1 mouse cellular context compared by ENCODE assay signal in the genomic region with DNA sequence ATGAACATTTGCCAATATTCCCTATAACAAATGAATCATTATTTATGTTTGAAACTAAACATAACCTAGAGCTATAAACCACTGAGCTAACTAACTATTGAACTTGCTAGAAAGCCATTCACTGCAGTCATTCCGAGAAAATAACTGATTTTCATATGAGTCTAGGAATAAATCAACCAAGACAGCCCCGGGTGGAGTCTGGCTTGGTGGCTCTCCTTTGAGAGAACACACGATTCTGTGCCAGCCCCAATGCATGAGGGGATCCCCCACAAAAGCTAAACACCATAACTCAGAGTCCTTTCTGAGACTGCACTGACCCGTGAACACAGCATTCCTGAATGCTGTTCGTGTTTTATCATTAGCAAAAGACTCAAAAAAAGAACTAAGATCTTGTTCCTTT.
TF ChIP-seq lines count a peak whose summit lies in the region.

No protein-coding gene starts in this region.

TF ChIP-seq in CH12.LX, 34 proteins besides CTCF, POLR2A, EP300 and RAD21 (continued from another document):
- TF ChIP-seq BHLHE40 (IDR thresholded peaks at IDR 0.05; ENCODE audit: low read depth, low read length) (peak; percentile 81), IRF4 (IDR thresholded peaks at IDR 0.05; ENCODE audit: low read depth, low read length) (peak; percentile 97), GABPA (IDR thresholded peaks at IDR 0.05; ENCODE audit: insufficient replicate concordance, low read depth, low read length) (no peak), PAX5 (IDR thresholded peaks at IDR 0.05; ENCODE audit: low read length) (no peak), TCF12 (IDR thresholded peaks at IDR 0.05; ENCODE audit: low read depth, low read length) (peak; percentile 69; the same call in 1 of the 2 replicates), E2F4 (IDR thresholded peaks at IDR 0.05; ENCODE audit: insufficient replicate concordance, low read depth, low read length) (no peak; the same call in 1 of the 2 replicates), ZC3H11A (IDR thresholded peaks at IDR 0.05; ENCODE audit: low read depth, low read length) (no peak), MAX (IDR thresholded peaks at IDR 0.05; ENCODE audit: low read length) (peak; percentile 62), MEF2A (IDR thresholded peaks at IDR 0.05; ENCODE audit: borderline replicate concordance, low read depth, low read length) (peak; percentile 82; the same call in 1 of the 2 replicates), UBTF (IDR thresholded peaks at IDR 0.05; ENCODE audit: low read depth, low read length) (no peak), USF2 (conservative IDR thresholded peaks at IDR 0.05; ENCODE audit: low read depth, low read length) (no peak), POLR2AphosphoS2 (IDR thresholded peaks at IDR 0.05; ENCODE audit: low read depth, low read length) (no peak), ELF1 (IDR thresholded peaks at IDR 0.05; ENCODE audit: low read depth, low read length) (no peak)
TF ChIP-seq in CH12.LX: peak in this region for 16.
